Mouse (Mus musculus) thymus, postnatal 14 days (tissue): ENCODE results near the gene Tspo2.
A peak's percentile ranks its signal among the peaks of the same experiment; 100 is the strongest.

Experiments used
- DNase-seq: peaks from one replicate; pipeline ENCODE4 v3.0.0; 2021

Gene Tspo2

GRCm38 (mm10) chr17:48416425-48417195 lies 34.7 kb downstream of the Tspo2 start:
- DNase-seq: peak; percentile 85

- DNase-seq: no peak
These were observed 35.3 kb downstream of the Tspo2 start for GRCm38 (mm10) chr17:48416011-48416410.

- no peak for DNase-seq
These were observed 40.1 kb downstream of the Tspo2 start for GRCm38 (mm10) chr17:48411241-48411640.

GRCm38 (mm10) chr17:48410299-48410785 lies 41.0 kb downstream of the Tspo2 start:
- DNase-seq: no peak

GRCm38 (mm10) chr17:48409380-48410298 lies 41.7 kb downstream of the Tspo2 start, which contains the start of the genes Nfya and Oard1:
Gene Nfya, minus strand, starts transcription at chr17:48409906.
Gene Oard1, plus strand, starts transcription at chr17:48410014.
- peak; percentile 100 for DNase-seq

GRCm38 (mm10) chr17:48408526-48409291 lies 42.6 kb downstream of the Tspo2 start:
- DNase-seq: peak; percentile 90

- DNase-seq: no peak
These were observed 43.3 kb downstream of the Tspo2 start for GRCm38 (mm10) chr17:48407910-48408525.

GRCm38 (mm10) chr17:48407154-48407553 lies 44.2 kb downstream of the Tspo2 start:
- no peak for DNase-seq

- DNase-seq: no peak
These were observed 46.6 kb downstream of the Tspo2 start for GRCm38 (mm10) chr17:48404706-48405105.

GRCm38 (mm10) chr17:48403848-48404247 lies 47.5 kb downstream of the Tspo2 start:
- DNase-seq: no peak

- DNase-seq: no peak
These were observed 48.6 kb downstream of the Tspo2 start for GRCm38 (mm10) chr17:48402751-48403150.

GRCm38 (mm10) chr17:48401710-48402109 lies 49.6 kb downstream of the Tspo2 start:
- no peak for DNase-seq
